Mouse (Mus musculus) spleen, adult 2 months (tissue): ENCODE results near the gene Ube2cbp.

Experiments
- CTCF ChIP-seq: fragments of 200-500 bp; IDR thresholded peaks from 2 replicates; pipeline ENCODE4 v1.5.1; 2011; ENCODE audit warnings: mild to moderate bottlenecking, inconsistent platforms; ENCODE audit not compliant: insufficient read depth, insufficient read length, insufficient replicate concordance; ENCODE audit errors: extremely low read depth
- POLR2A ChIP-seq: fragments of 200-500 bp; IDR thresholded peaks from 2 replicates; pipeline ENCODE4 v1.6.1; 2011; ENCODE audit warnings: low read depth, low read length, inconsistent platforms

DNA sequence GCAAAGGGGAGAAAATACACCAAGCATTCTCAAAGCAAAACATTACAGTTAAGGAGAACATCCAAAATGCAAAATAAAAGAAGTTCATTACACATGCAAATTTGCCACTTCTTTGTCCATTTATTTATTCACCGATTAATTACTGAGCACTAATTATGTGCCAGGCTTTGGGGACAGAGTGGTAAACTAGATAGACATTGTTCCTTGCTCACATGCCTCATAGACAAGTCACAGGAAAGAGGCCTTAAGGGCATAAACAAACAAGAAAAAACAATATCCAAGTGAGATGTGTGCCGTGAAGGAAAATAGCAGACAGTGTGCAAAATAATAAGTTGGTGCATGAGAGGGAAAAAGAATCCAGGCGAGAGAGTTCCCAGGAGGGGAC, 177.2 kb downstream of the Ube2cbp start:
- TF ChIP-seq POLR2A (no peak), CTCF (no peak)
